Mouse (Mus musculus): ENCODE results near the gene Vasn.

DNA sequence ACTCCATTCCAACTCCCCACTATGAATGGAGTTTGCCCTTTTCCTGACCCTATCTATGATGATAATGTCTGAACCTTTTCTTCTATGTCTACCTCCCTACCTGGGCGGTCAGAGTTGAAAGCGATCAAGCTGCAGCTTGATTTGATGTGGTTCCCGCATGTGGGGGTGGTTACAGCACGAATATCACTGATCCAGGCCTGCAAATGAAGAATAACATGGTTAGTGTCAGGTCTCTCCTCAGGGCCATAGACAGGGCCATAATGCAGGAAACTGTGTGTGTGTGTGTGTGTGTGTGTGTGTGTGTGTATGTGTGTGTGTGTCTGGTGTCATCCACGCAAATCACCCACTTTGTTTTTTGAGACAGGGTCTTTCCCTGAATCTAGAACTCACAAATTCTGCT, 37.1 kb downstream of the Vasn start:
- TF ChIP-seq POLR2A (IDR thresholded peaks at IDR 0.05; ENCODE audit: borderline replicate concordance, insufficient read depth, low read length) (no peak), CTCF (IDR thresholded peaks at IDR 0.05; ENCODE audit: borderline replicate concordance, insufficient read depth, low read depth, low read length) (no peak)
